Mouse (Mus musculus) heart, embryonic 16.5 days (tissue): Measurements from ENCODE around the gene Wapl. TPM values are rescaled to one million over a fixed set of nuclear protein-coding genes. Genes with fewer than 3 reads are reported as not detected.

Experiments used
- ATAC-seq: fragments of 200-750 bp; cut with Nextera tagmentation; replicated peaks from 2 replicates; pipeline ENCODE4 v1.8.0; 2017; ENCODE audit warnings: moderate number of reproducible peaks; ENCODE audit not compliant: insufficient read depth, low FRiP score; ENCODE audit errors: extremely low read depth
- H3K27ac ChIP-seq: fragments of 300-500 bp; sonication (generic); 2 replicates; pipeline ENCODE4 v1.5.1; 2014; ENCODE audit warnings: mild to moderate bottlenecking, low read length, control low read depth, moderate library complexity
- H3K27me3 ChIP-seq: fragments of 300-500 bp; sonication (generic); 2 replicates; pipeline ENCODE4 v1.6.1; 2014; ENCODE audit warnings: low read length, mixed read lengths; ENCODE audit not compliant: control insufficient read depth, insufficient read depth
- H3K36me3 ChIP-seq: fragments of 300-500 bp; sonication (generic); 2 replicates; pipeline ENCODE4 v1.6.1; 2014; ENCODE audit not compliant: control insufficient read depth, insufficient read depth
- H3K4me1 ChIP-seq: fragments of 300-500 bp; sonication (generic); 2 replicates; pipeline ENCODE4 v1.6.1; 2014; ENCODE audit warnings: low read length, mixed read lengths; ENCODE audit not compliant: control insufficient read depth, insufficient read depth
- H3K4me2 ChIP-seq: fragments of 300-500 bp; sonication (generic); 2 replicates; pipeline ENCODE4 v1.6.1; 2014; ENCODE audit warnings: low read depth, mild to moderate bottlenecking, control low read depth, low read length
- H3K4me3 ChIP-seq: fragments of 300-500 bp; sonication (generic); 2 replicates; pipeline ENCODE4 v1.5.1; 2014; ENCODE audit warnings: mild to moderate bottlenecking, control low read depth, low read length
- H3K9ac ChIP-seq: fragments of 300-500 bp; sonication (generic); 2 replicates; pipeline ENCODE4 v1.6.1; 2014; ENCODE audit warnings: low read length, control low read depth
- H3K9me3 ChIP-seq: fragments of 300-500 bp; sonication (generic); replicated peaks from 2 replicates; pipeline ENCODE4 v1.6.1; 2016; ENCODE audit warnings: low read length; ENCODE audit not compliant: control insufficient read depth
- WGBS: fragments of 180-500 bp; shearing (Covaris S2); extraction: QIAGEN DNeasy Blood & Tissue Kit; methylation state at CpG from one replicate; pipeline ENCODE4 v1.1.7; 2014; 5-methylcytosine and 5-hydroxymethylcytosine counted together
- polyA plus RNA-seq: library from polyadenylated mRNA; unstranded; fragments of >200 nt; fragmentation: Nextera tagmentation; extraction: Ambion mirVana; gene quantifications from 2 replicates; pipeline ENCODE4 v1.2.1, GENCODE M21; 2015

The Wapl gene
- polyA plus RNA-seq, 1 experiment from 2014 or later: 15.3 TPM

DNA sequence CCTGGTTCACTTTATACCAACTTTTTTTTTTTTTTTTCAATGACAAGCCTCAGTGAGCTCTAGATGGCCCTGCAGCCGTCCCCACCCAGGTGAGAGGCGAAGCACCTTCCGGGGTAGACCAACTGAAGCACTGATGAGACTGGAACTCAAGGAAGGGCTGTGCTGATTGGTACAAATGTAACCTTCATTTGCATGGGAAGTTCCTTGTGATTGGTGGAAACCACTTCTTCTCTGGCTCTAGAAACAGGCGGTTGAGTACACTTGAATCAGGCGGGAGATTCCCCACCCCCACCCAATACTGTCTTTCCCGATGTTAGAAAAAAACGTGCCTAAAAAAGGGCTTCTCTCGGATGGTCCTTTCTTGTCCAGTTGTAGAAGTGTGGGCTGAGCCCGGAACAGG is 91.2 kb downstream of the Wapl start:
- no peak for ATAC-seq
- no peaks in the 10 kb centered on the region for H3K27me3 ChIP-seq
- H3K4me1 ChIP-seq: peaks cover 6% of the 10 kb centered on the region
- no peak overlapping the region for H3K4me3 ChIP-seq
- H3K4me2 ChIP-seq: no peak overlapping the region
- WGBS: 81% methylated on average over 9 of the region's 9 CpGs
- H3K9me3 ChIP-seq: no peaks in the 10 kb centered on the region
- no peak overlapping the region for H3K27ac ChIP-seq
- no peak overlapping the region for H3K9ac ChIP-seq
- H3K36me3 ChIP-seq: no peaks in the 10 kb centered on the region

DNA sequence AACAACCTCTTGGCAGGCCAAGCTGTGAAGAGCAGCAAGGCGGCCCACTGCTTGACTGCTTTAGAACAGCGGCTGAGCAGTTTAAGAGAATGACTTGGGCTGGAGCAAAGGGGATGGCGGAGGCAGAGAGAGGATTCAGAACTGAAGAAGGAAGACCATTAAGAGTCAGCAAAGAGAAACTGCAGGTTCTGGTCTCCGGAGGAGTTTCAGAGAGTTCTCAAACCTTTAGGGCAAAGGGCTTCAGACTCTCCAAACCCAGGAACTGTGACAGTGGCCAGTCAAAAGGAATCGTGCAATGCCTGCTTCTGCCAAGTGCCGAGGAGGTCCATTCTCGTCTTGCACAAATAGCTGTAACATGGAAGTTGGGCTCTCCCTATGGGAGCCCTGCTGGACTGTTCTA is 91.7 kb downstream of the Wapl start:
- Histone ChIP-seq H3K27ac (no peak overlapping the region), H3K27me3 (peaks cover 4% of the 10 kb centered on the region; the same call in 1 of the 2 replicates), H3K4me2 (no peak overlapping the region), H3K36me3 (no peaks in the 10 kb centered on the region), H3K9ac (no peak overlapping the region), H3K9me3 (no peaks in the 10 kb centered on the region), H3K4me1 (peaks cover 6% of the 10 kb centered on the region), H3K4me3 (no peak overlapping the region)
- ATAC-seq: no peak
- 91% methylated on average over 7 of the region's 7 CpGs for WGBS

DNA sequence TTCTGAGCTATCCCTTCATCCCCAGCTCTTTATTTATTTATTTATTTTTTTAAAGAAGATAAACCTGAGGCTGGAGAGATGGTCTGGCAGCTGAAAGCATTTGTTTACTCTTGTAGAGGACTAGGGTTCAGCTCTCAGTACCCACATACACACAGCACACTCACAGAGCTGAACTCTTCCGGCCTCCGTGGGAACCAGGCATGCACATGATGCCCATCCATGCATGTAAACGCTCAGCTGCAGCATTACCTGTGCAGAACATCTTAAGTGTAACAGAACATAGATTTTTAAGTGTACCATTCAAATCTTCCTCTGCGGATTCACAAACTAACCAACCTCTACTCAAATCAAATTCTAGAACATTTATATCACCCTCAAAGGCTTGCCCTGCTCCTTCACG is 92.5 kb downstream of the Wapl start:
- no peak overlapping the region for H3K4me2 ChIP-seq
- peaks cover 7% of the 10 kb centered on the region; the same call in 1 of the 2 replicates for H3K27me3 ChIP-seq
- 88% methylated on average over 5 of the region's 5 CpGs for WGBS
- H3K27ac ChIP-seq: no peak overlapping the region
- no peak overlapping the region for H3K9ac ChIP-seq
- ATAC-seq: no peak
- H3K36me3 ChIP-seq: no peaks in the 10 kb centered on the region
- no peaks in the 10 kb centered on the region for H3K9me3 ChIP-seq
- peaks cover 6% of the 10 kb centered on the region for H3K4me1 ChIP-seq
- no peak overlapping the region for H3K4me3 ChIP-seq

DNA sequence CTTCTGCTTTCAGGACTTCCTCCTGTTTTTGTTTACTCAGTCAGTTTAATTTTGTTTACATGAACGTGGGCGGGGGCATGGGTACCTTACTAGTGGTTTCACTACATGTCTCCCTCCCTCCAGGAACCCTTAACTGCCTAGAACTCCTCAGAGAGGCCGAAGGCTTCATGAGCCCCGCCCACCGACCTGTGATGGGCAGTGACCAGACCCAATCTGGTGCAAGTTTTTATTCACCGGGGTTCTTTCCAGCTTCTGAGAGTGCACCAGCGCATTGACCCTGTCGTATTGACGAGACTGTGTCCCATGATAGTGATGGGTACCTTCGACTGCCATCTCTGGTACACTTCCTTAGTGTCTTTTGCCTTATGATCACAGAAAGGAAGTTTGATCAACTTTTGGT is 94.6 kb downstream of the Wapl start:
- Histone ChIP-seq H3K36me3 (no peaks in the 10 kb centered on the region), H3K4me2 (peak overlapping the region; percentile 100), H3K4me1 (peaks cover 6% of the 10 kb centered on the region), H3K9me3 (no peaks in the 10 kb centered on the region), H3K4me3 (peak overlapping the region; percentile 57), H3K27me3 (peaks cover 7% of the 10 kb centered on the region; the same call in 1 of the 2 replicates), H3K9ac (peak overlapping the region; percentile 49), H3K27ac (no peak overlapping the region)
- WGBS: 1% methylated on average over 10 of the region's 10 CpGs
- peak; percentile 63 for ATAC-seq

DNA sequence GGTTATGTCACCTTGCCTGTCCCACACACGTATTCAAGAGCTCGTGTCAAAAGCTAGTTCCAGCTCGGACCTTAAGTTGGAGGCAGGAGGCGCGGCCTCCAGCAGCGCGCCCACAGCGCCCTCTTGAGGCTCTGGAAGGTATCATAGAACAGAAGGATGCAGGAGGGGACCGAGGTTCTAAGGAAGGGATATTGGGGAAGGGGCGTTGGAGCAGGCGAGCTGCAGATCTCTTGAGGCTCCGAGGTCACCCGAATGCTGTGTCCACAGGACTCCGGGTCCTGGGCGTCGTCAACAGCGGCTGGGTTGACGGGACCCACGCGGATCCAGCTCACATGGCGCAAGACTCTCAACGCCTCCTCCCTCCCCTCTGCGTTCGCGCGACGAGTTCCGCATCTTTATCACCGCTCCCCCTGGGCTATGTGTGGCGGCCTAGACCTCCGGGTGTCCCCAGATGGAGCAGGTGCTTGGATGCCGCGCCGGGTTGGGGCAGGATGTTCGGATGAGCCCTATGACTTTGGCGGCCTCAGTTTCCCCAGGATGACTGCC is 95.4 kb downstream of the Wapl start:
- H3K9me3 ChIP-seq: no peaks in the 10 kb centered on the region
- H3K27ac ChIP-seq: no peak overlapping the region
- H3K36me3 ChIP-seq: no peaks in the 10 kb centered on the region
- under 1% methylated on average over 35 of the region's 36 CpGs for WGBS
- H3K4me3 ChIP-seq: peak overlapping the region; percentile 57
- H3K4me2 ChIP-seq: peak overlapping the region; percentile 100
- H3K27me3 ChIP-seq: peaks cover 7% of the 10 kb centered on the region; the same call in 1 of the 2 replicates
- peak overlapping the region; percentile 74 for H3K9ac ChIP-seq
- ATAC-seq: peak; percentile 68
- peaks cover 6% of the 10 kb centered on the region for H3K4me1 ChIP-seq

DNA sequence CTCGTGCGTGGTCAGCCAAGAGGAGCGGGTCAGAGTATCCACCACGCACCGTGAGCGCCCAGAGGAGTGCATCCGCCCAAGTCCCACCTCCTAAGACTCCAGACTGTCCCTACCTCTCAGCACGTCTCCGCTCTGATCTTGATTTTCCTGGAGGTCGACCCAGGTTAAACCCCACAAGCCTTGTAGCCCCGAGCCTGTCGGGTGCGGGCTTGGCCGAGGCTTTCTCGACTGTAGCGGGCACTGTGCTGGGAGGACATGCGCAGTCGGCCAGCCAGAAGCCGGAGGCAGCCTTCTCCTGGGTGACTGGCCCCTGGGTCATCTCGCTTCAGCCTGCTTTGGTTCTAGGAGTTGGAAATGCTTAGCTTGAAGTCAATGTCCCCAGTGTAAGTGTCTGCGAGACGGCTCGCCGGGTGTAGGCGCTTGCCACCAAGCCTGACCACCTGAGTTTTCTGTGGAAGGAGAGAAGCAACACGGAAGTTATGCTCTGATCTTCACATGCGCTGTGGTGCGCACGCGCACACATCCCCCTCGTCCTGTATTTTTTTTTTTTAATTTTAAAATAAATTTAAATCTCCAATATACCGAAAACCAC is 95.9 kb downstream of the Wapl start:
- Histone ChIP-seq H3K4me3 (peak overlapping the region; percentile 57), H3K27me3 (peaks cover 7% of the 10 kb centered on the region; the same call in 1 of the 2 replicates), H3K9ac (peak overlapping the region; percentile 74), H3K27ac (peak overlapping the region; percentile 13; the same call in 1 of the 2 replicates), H3K4me1 (peaks cover 6% of the 10 kb centered on the region), H3K36me3 (no peaks in the 10 kb centered on the region), H3K4me2 (peak overlapping the region; percentile 100), H3K9me3 (no peaks in the 10 kb centered on the region)
- WGBS: 13% methylated on average over 32 of the region's 32 CpGs
- peak; percentile 21 for ATAC-seq

DNA sequence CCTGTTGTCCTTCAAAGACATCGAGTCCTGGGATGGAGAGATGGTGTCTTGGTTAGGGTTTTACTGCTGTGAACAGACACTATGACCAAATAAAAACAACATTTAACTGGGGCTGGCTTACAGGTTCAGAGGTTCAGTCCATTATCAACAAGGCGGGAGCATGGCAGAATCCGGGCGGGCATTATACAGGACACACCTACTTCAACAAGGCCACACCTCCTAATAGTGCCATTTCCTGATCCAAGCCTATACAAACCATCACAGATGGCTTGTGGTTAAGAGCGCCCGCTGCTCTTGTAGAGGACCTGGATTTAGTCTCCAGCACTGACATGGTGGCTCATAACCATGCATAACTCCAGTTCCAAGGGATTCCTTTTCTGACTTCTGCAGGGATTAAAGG is 96.7 kb downstream of the Wapl start:
- H3K4me2 ChIP-seq: no peak overlapping the region
- WGBS: 86% methylated on average over 6 of the region's 6 CpGs
- H3K27me3 ChIP-seq: peaks cover 7% of the 10 kb centered on the region; the same call in 1 of the 2 replicates
- H3K27ac ChIP-seq: no peak overlapping the region
- H3K4me3 ChIP-seq: no peak overlapping the region
- ATAC-seq: no peak
- H3K9me3 ChIP-seq: peaks cover 2% of the 10 kb centered on the region; the same call in 1 of the 2 replicates
- no peak overlapping the region for H3K9ac ChIP-seq
- H3K4me1 ChIP-seq: peaks cover 6% of the 10 kb centered on the region
- H3K36me3 ChIP-seq: no peaks in the 10 kb centered on the region

DNA sequence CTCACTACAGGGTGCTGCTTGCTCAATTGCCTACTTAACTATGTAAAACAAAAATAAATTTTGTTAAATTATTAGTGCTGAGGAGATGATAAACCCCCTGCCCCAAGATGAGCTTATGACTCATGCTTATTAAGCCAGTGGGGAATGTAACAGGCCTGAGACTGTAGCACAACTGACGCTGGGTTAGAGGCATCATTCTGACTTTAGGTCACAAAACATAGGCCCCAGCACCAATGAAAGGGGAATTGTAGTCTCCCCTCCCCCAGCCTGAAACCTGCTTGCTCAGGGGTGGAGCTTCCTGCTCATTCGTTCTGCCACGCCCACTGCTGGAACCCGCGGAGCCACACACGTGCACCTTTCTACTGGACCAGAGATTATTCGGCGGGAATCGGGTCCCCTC is 97.9 kb downstream of the Wapl start:
- WGBS: 32% methylated on average over 9 of the region's 9 CpGs
- H3K9ac ChIP-seq: no peak overlapping the region
- H3K27me3 ChIP-seq: peaks cover 7% of the 10 kb centered on the region; the same call in 1 of the 2 replicates
- H3K4me3 ChIP-seq: no peak overlapping the region
- peaks cover 6% of the 10 kb centered on the region for H3K4me1 ChIP-seq
- no peak overlapping the region for H3K27ac ChIP-seq
- ATAC-seq: no peak
- peaks cover 10% of the 10 kb centered on the region; the same call in 1 of the 2 replicates for H3K9me3 ChIP-seq
- H3K36me3 ChIP-seq: no peaks in the 10 kb centered on the region
- H3K4me2 ChIP-seq: no peak overlapping the region

DNA sequence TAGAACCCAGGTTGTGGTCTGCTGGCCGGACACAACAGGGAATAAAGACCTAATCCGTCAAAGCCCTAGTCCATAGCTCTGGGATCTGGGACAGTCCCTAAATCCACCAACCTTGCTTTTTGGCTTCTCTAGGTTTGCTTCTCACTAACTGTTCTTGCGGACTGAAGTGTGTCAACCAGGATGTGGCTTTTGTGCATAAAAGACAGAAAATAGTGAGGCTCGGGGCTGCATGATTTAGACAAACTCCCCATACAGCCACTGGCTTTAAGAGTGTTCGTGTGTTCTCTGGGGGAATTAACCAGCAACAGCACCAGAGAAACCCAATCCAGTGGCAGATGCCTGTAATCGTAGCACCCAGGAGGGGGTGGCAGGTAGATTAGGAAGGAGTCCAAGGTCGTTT is 98.4 kb downstream of the Wapl start:
- Histone ChIP-seq H3K36me3 (no peaks in the 10 kb centered on the region), H3K4me1 (peaks cover 6% of the 10 kb centered on the region), H3K9me3 (peaks cover 10% of the 10 kb centered on the region; the same call in 1 of the 2 replicates), H3K27ac (no peak overlapping the region), H3K9ac (no peak overlapping the region), H3K4me3 (no peak overlapping the region), H3K4me2 (no peak overlapping the region), H3K27me3 (peaks cover 7% of the 10 kb centered on the region; the same call in 1 of the 2 replicates)
- ATAC-seq: no peak
- WGBS: 61% methylated on average over 7 of the region's 7 CpGs
